Mouse (Mus musculus): ENCODE measurements at regions not wholly inside any gene's neighbourhood (a gene's known extent, or its start where the extent isn't known, plus 50 kb on each side); places are given as distances from the start of the nearest gene placed in this dataset.

- H3K4me1 ChIP-seq (ENCODE audit: control insufficient read depth, insufficient read depth, low read length), result no peaks in the 10 kb centered on the region
- no peaks in the 10 kb centered on the region for H3K9me3 ChIP-seq (replicated peaks; ENCODE audit: control insufficient read depth, insufficient read depth, low read length, poor library complexity, severe bottlenecking)
- no peaks in the 10 kb centered on the region for H3K36me3 ChIP-seq (ENCODE audit: control insufficient read depth, insufficient read depth, low read length, poor library complexity, severe bottlenecking)
- H3K27ac ChIP-seq (ENCODE audit: insufficient read depth, low read length), result no peak overlapping the region
- no peak overlapping the region for H3K9ac ChIP-seq (ENCODE audit: low read depth, poor library complexity, severe bottlenecking)
- H3K27me3 ChIP-seq (ENCODE audit: control insufficient read depth, insufficient read depth, low read length, poor library complexity, severe bottlenecking), result no peaks in the 10 kb centered on the region
- no peak overlapping the region for H3K4me3 ChIP-seq (ENCODE audit: low read depth, low read length)
- TF ChIP-seq EP300 (IDR thresholded peaks at IDR 0.05; ENCODE audit: insufficient read depth, low read depth, low read length), result no peak
- TF ChIP-seq POLR2A (IDR thresholded peaks at IDR 0.05; ENCODE audit: insufficient read depth, low read length), result no peak
- no peak for TF ChIP-seq CTCF (IDR thresholded peaks at IDR 0.05; ENCODE audit: low read depth, low read length)
Observed at GRCm38 (mm10) chr3:38636806-38637205, 152.2 kb upstream of the Ankrd50 start.

- Histone ChIP-seq H3K27ac (ENCODE audit: insufficient read depth, low read length) (no peak overlapping the region), H3K4me3 (ENCODE audit: low read depth, low read length) (no peak overlapping the region), H3K36me3 (ENCODE audit: control insufficient read depth, insufficient read depth, low read length, poor library complexity, severe bottlenecking) (no peaks in the 10 kb centered on the region), H3K4me1 (ENCODE audit: control insufficient read depth, insufficient read depth, low read length) (no peaks in the 10 kb centered on the region), H3K9me3 (replicated peaks; ENCODE audit: control insufficient read depth, insufficient read depth, low read length, poor library complexity, severe bottlenecking) (no peaks in the 10 kb centered on the region), H3K27me3 (ENCODE audit: control insufficient read depth, insufficient read depth, low read length, poor library complexity, severe bottlenecking) (no peaks in the 10 kb centered on the region), H3K9ac (ENCODE audit: low read depth, poor library complexity, severe bottlenecking) (no peak overlapping the region)
- TF ChIP-seq EP300 (IDR thresholded peaks at IDR 0.05; ENCODE audit: insufficient read depth, low read depth, low read length) (no peak), POLR2A (IDR thresholded peaks at IDR 0.05; ENCODE audit: insufficient read depth, low read length) (no peak), CTCF (IDR thresholded peaks at IDR 0.05; ENCODE audit: low read depth, low read length) (no peak)
Observed at GRCm38 (mm10) chr3:38633347-38633746, 148.7 kb upstream of the Ankrd50 start.

- Histone ChIP-seq H3K9me3 (replicated peaks; ENCODE audit: control insufficient read depth, insufficient read depth, low read length, poor library complexity, severe bottlenecking) (no peaks in the 10 kb centered on the region), H3K27ac (ENCODE audit: insufficient read depth, low read length) (no peak overlapping the region), H3K36me3 (ENCODE audit: control insufficient read depth, insufficient read depth, low read length, poor library complexity, severe bottlenecking) (no peaks in the 10 kb centered on the region), H3K27me3 (ENCODE audit: control insufficient read depth, insufficient read depth, low read length, poor library complexity, severe bottlenecking) (no peaks in the 10 kb centered on the region), H3K4me1 (ENCODE audit: control insufficient read depth, insufficient read depth, low read length) (no peaks in the 10 kb centered on the region), H3K9ac (ENCODE audit: low read depth, poor library complexity, severe bottlenecking) (no peak overlapping the region), H3K4me3 (ENCODE audit: low read depth, low read length) (no peak overlapping the region)
- TF ChIP-seq POLR2A (IDR thresholded peaks at IDR 0.05; ENCODE audit: insufficient read depth, low read length), result no peak
- no peak for TF ChIP-seq CTCF (IDR thresholded peaks at IDR 0.05; ENCODE audit: low read depth, low read length)
- no peak for TF ChIP-seq EP300 (IDR thresholded peaks at IDR 0.05; ENCODE audit: insufficient read depth, low read depth, low read length)
Observed at GRCm38 (mm10) chr3:38625575-38626184, 141.0 kb upstream of the Ankrd50 start.

- Histone ChIP-seq H3K9ac (ENCODE audit: low read depth, poor library complexity, severe bottlenecking) (no peak overlapping the region), H3K27me3 (ENCODE audit: control insufficient read depth, insufficient read depth, low read length, poor library complexity, severe bottlenecking) (no peaks in the 10 kb centered on the region), H3K27ac (ENCODE audit: insufficient read depth, low read length) (no peak overlapping the region), H3K4me1 (ENCODE audit: control insufficient read depth, insufficient read depth, low read length) (no peaks in the 10 kb centered on the region), H3K36me3 (ENCODE audit: control insufficient read depth, insufficient read depth, low read length, poor library complexity, severe bottlenecking) (no peaks in the 10 kb centered on the region), H3K4me3 (ENCODE audit: low read depth, low read length) (no peak overlapping the region), H3K9me3 (replicated peaks; ENCODE audit: control insufficient read depth, insufficient read depth, low read length, poor library complexity, severe bottlenecking) (no peaks in the 10 kb centered on the region)
- no peak for TF ChIP-seq EP300 (IDR thresholded peaks at IDR 0.05; ENCODE audit: insufficient read depth, low read depth, low read length)
Observed at GRCm38 (mm10) chr3:38617989-38618388, 133.3 kb upstream of the Ankrd50 start.

- Histone ChIP-seq H3K4me1 (ENCODE audit: control insufficient read depth, insufficient read depth, low read length) (no peaks in the 10 kb centered on the region), H3K27ac (ENCODE audit: insufficient read depth, low read length) (no peak overlapping the region), H3K4me3 (ENCODE audit: low read depth, low read length) (no peak overlapping the region), H3K27me3 (ENCODE audit: control insufficient read depth, insufficient read depth, low read length, poor library complexity, severe bottlenecking) (no peaks in the 10 kb centered on the region), H3K9ac (ENCODE audit: low read depth, poor library complexity, severe bottlenecking) (no peak overlapping the region), H3K9me3 (replicated peaks; ENCODE audit: control insufficient read depth, insufficient read depth, low read length, poor library complexity, severe bottlenecking) (no peaks in the 10 kb centered on the region), H3K36me3 (ENCODE audit: control insufficient read depth, insufficient read depth, low read length, poor library complexity, severe bottlenecking) (no peaks in the 10 kb centered on the region)
- no peak for TF ChIP-seq POLR2A (IDR thresholded peaks at IDR 0.05; ENCODE audit: insufficient read depth, low read length)
- TF ChIP-seq EP300 (IDR thresholded peaks at IDR 0.05; ENCODE audit: insufficient read depth, low read depth, low read length), result no peak
- no peak for TF ChIP-seq CTCF (IDR thresholded peaks at IDR 0.05; ENCODE audit: low read depth, low read length)
Observed at GRCm38 (mm10) chr3:38617217-38617616, 132.6 kb upstream of the Ankrd50 start.

GRCm38 (mm10) chr3:38613706-38614105 is 129.1 kb upstream of the Ankrd50 start:
- Histone ChIP-seq H3K27ac (ENCODE audit: insufficient read depth, low read length) (no peak overlapping the region), H3K27me3 (ENCODE audit: control insufficient read depth, insufficient read depth, low read length, poor library complexity, severe bottlenecking) (no peaks in the 10 kb centered on the region), H3K4me1 (ENCODE audit: control insufficient read depth, insufficient read depth, low read length) (no peaks in the 10 kb centered on the region), H3K9ac (ENCODE audit: low read depth, poor library complexity, severe bottlenecking) (no peak overlapping the region), H3K36me3 (ENCODE audit: control insufficient read depth, insufficient read depth, low read length, poor library complexity, severe bottlenecking) (no peaks in the 10 kb centered on the region), H3K9me3 (replicated peaks; ENCODE audit: control insufficient read depth, insufficient read depth, low read length, poor library complexity, severe bottlenecking) (no peaks in the 10 kb centered on the region), H3K4me3 (ENCODE audit: low read depth, low read length) (no peak overlapping the region)
- TF ChIP-seq CTCF (IDR thresholded peaks at IDR 0.05; ENCODE audit: low read depth, low read length) (peak; percentile 72), POLR2A (IDR thresholded peaks at IDR 0.05; ENCODE audit: insufficient read depth, low read length) (no peak), EP300 (IDR thresholded peaks at IDR 0.05; ENCODE audit: insufficient read depth, low read depth, low read length) (no peak)
